Mouse (Mus musculus): ENCODE measurements around the gene 2310061N02Rik. TPM values are rescaled to one million over a fixed set of nuclear protein-coding genes. Genes with fewer than 3 reads are reported as not detected.
"Not testable (repeated sequence)": the region's sequence is repeated elsewhere in the genome, so short reads cannot be mapped to it uniquely, and the experiment has no call there.

2310061N02Rik gene
- not detected for total RNA-seq (2021)

DNA sequence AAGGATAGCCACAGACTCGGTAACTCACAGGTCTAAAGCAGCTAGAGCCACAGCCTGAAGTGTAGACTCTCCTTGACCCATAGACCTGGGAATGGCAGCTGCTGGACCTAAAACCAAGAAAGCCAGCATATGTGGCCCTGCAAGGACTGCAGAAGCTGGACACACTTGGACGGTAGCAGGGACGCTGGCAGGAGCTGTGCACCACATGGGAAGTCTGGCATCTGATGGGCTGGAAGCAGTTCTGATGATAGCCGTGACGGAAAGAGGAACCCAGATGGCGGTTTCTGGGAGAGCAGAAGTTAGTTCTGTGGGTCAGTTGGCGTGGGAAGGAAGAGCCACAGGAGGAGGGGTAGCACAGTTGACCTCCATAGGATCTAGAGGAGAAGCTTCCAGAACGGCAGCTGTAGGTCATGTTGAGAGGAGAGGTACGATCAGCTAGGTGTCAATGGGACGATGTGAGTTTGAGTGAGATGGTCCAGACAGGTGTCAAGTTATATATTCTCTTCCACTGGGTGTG lies at the start of gene 2310061N02Rik:
2310061N02Rik (minus strand) TSS at position 467 of the 517 bp plus-strand sequence.
- peak; percentile 74 for DNase-seq
- intact Hi-C loops (cut with DNase I) = no loop called here

GRCm38 (mm10) chr16:88751535-88751934 lies 43.8 kb upstream of the 2310061N02Rik start, which contains the start of gene Krtap13:
Gene Krtap13, minus strand, starts transcription at chr16:88751635.
- intact Hi-C loops (cut with DNase I) = not testable (repeated sequence)

GRCm38 (mm10) chr16:88747943-88748342 lies 40.2 kb upstream of the 2310061N02Rik start:
- intact Hi-C loops (cut with DNase I) = no loop called here
- no peak for DNase-seq

More at GRCm38 (mm10) chr16:88751535-88751934, 43.8 kb upstream of the 2310061N02Rik start, which contains the start of gene Krtap13:
- DNase-seq = not testable (repeated sequence)

DNA sequence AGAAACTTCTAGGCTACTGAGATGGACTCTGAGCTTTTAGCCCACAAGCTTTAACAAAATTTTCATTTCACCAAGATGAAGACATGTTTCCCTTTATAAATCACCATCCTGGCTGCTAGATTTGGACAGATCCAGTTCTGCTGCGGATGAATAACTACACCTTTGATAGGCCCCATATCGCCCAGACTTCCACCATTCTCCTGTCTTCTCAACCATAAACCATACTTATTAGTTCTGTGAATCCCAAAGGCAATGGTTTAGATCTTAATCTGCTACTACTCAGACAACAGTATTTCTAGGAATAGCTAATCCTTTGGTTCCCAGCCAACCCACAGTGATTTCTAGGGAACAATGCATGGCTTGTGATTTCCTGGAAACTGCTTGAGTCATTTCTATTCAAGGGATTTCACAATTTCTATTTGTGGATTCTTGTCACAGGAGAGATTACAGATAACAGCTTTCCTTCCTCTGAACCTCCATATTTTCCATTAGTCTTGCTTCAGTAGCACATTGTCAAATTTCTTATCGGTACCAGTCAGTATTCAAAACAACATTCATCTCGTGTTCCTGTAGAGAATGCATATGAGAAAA lies 37.1 kb upstream of the 2310061N02Rik start:
- DNase-seq = no peak
- intact Hi-C loops (cut with DNase I) = no loop called here

- intact Hi-C loops (cut with DNase I) = no loop called here
- DNase-seq = peak; percentile 50
These were observed 27.6 kb upstream of the 2310061N02Rik start for GRCm38 (mm10) chr16:88735391-88735790.

DNA sequence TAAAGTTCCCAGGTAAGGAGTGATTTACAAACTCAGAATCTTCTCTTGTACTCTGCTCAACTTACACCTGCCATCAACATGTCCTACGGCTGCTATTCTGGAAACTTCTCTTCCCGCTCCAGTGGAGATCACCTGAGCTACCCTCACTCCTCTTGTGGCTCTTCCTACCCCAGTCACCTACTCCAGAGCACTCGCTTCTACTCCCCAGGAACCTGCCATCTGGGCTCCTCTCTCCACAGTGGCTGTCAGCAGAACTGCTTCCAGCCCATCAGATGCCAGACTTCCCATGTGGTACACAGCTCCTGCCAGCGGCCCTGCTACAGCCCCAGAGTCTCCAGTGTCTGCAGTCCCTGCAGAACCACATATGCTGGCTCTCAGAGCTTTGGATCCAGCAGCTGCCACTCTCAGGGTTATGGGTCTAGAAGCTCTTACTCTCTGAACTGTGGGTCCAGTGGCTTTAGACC lies 21.1 kb upstream of the 2310061N02Rik start, which contains the start of gene Krtap13-1:
Krtap13-1 (plus strand) TSS at position 51 of the 464 bp plus-strand sequence.
- intact Hi-C loops (cut with DNase I) = no loop called here
- peak; percentile 74 for DNase-seq

DNA sequence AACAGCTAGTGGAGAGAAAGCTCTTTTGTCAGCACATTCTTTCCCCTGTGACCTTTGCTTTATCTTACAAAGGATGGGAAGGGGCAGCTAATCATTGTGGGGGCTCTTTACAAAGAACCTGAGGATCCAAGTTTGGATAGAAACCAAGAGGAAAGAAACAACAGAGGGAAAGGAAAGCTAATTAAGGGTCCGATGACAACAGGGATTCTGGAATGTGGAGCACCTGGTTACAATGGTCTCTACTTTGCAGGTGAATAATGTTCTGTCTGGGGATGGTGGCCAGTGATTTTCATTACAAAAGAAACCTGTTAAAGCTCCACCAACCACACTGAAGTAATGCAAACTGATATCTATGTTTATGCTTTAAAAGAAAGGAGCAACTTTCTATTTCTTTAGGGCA lies 12.3 kb upstream of the 2310061N02Rik start:
- intact Hi-C loops (cut with DNase I) = no loop called here
- no peak for DNase-seq

GRCm38 (mm10) chr16:88716549-88716948 lies 8.8 kb upstream of the 2310061N02Rik start:
- DNase-seq = no peak
- intact Hi-C loops (cut with DNase I) = no loop called here

- intact Hi-C loops (cut with DNase I) = no loop called here
- no peak for DNase-seq
These were observed 3.5 kb upstream of the 2310061N02Rik start for GRCm38 (mm10) chr16:88711245-88711644.

DNA sequence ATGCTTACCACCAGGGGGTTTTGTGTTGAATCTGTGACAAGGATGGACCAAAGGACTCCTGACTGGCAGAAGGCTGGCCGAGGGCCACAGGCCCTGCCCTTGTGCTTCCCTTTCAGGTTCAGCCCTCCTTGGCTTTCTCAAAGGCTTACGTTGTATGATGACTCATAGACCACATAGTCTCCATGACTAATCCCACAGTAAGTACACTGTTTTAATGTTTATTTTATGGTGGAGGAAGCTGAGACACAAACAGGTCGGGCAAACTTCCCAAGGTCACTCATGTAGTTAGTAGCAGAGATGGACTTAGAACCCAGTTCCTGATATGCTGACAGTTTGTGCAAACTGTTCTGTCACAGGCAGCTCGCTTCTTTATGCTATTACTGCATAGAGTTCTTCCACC lies 3.0 kb upstream of the 2310061N02Rik start:
- no peak for DNase-seq
- intact Hi-C loops (cut with DNase I) = no loop called here

DNA sequence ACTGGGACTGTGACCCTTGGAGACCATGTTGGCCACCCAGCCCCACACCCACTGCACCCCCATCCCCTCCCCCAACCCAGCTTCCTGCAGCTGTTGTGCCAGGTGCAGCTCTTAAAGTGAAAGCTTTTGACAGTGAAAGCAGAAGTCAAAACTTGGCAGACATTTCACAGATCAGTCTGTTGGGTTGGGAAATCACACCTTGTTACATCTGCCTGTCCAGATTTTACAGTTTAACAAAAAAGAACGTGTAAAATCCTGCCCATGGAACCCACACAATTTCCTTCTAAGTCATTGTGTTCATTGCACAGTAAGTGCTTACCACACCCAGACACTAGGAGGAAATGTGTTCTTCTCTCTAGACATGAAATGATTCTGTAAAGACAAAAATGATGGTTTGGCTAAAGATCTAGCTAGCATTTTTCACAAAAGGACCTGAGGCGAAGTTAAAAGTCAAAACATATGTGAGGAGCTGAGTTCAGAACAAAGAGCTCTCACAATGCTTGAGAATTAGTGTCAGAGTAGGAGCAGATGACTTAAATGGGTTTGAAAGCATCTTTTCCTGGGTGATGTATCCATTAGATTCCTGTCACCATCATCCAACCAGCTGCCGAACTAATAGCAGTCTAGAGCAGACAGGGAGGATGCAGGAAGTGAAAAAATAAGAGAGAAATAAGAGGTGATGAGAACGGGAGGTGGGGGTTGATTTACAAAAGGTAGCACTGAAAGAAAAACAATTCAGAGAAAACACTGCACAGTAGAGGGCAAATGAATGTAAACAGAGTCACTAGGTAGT lies 6.5 kb downstream of the 2310061N02Rik start:
- intact Hi-C loops (cut with DNase I) = no loop called here
- DNase-seq = no peak

- intact Hi-C loops (cut with DNase I) = no loop called here
- DNase-seq = no peak
These were observed 11.5 kb downstream of the 2310061N02Rik start for GRCm38 (mm10) chr16:88696256-88696655.

GRCm38 (mm10) chr16:88681282-88681681 lies 26.5 kb downstream of the 2310061N02Rik start:
- DNase-seq = no peak
- intact Hi-C loops (cut with DNase I) = no loop called here

DNA sequence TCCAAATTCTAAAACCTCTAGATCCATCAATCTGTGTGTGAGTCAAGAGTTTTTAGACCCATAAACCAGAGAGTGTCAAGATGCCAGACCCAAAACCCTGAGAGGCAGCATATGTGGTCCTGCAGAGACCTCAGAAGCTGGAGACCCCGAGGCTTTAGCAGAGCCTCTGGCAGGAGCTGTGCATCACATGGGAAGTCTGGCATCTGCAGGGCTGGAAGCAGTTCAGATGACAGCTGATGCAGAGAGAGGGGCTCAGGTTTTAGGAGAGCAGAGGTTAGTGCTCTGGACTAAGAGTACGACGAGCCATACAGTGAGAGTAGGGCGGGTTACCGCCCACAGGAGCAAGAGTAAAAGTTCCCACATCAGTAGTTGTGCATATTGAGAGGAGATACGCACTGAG lies 28.7 kb downstream of the 2310061N02Rik start:
- intact Hi-C loops (cut with DNase I) = no loop called here
- peak; percentile 65 for DNase-seq

- intact Hi-C loops (cut with DNase I) = no loop called here
- DNase-seq = no peak
These were observed 36.2 kb downstream of the 2310061N02Rik start, which contains the start of gene Krtap27-1 for GRCm38 (mm10) chr16:88671571-88671970. Gene Krtap27-1, minus strand, starts transcription at chr16:88671671.

GRCm38 (mm10) chr16:88657426-88657825 lies 50.3 kb downstream of the 2310061N02Rik start:
- peak; percentile 46 for DNase-seq
- intact Hi-C loops (cut with DNase I) = no loop called here

Other genes with a start within 250 kb of the 2310061N02Rik start
- not detected for gene Cldn17, start 201.0 kb downstream of the 2310061N02Rik start, total RNA-seq (2021)
- under 1 TPM in 1 of 2 experiments, not detected in 1; 0.28 TPM for gene Cldn8, start 144.8 kb downstream of the 2310061N02Rik start, total RNA-seq (2021)
- gene Krtap24-1, start 95.7 kb downstream of the 2310061N02Rik start, total RNA-seq (2021) = not detected
- not detected for gene 2310079G19Rik, start 80.3 kb downstream of the 2310061N02Rik start, total RNA-seq (2021)
- gene Krtap26-1, start 60.2 kb downstream of the 2310061N02Rik start, total RNA-seq (2021) = not detected
- gene Krtap27-1, start 36.3 kb downstream of the 2310061N02Rik start, total RNA-seq (2021) = not detected
- gene Krtap13-1, start 20.9 kb upstream of the 2310061N02Rik start, total RNA-seq (2021) = not detected
- gene Krtap13, start 43.7 kb upstream of the 2310061N02Rik start, total RNA-seq (2021) = not detected
- gene 2310034C09Rik, start 50.9 kb upstream of the 2310061N02Rik start, total RNA-seq (2021) = not detected
- not detected for gene 2310057N15Rik, start 66.2 kb upstream of the 2310061N02Rik start, total RNA-seq (2021)
- gene Gm5965, start 69.9 kb upstream of the 2310061N02Rik start, total RNA-seq (2021) = not detected
- not detected for gene Gm20741, start 104.3 kb upstream of the 2310061N02Rik start, total RNA-seq (2021)
- not detected for gene Krtap15, start 112.3 kb upstream of the 2310061N02Rik start, total RNA-seq (2021)
- gene Krtap14, start 118.2 kb upstream of the 2310061N02Rik start, total RNA-seq (2021) = not detected
- gene Krtap19-1, start 161.4 kb upstream of the 2310061N02Rik start, total RNA-seq (2021) = not detected
- not detected for gene Krtap19-2, start 166.3 kb upstream of the 2310061N02Rik start, total RNA-seq (2021)
- gene Krtap19-3, start 170.1 kb upstream of the 2310061N02Rik start, total RNA-seq (2021) = not detected
- not detected for gene Krtap19-4, start 177.1 kb upstream of the 2310061N02Rik start, total RNA-seq (2021)
- gene Krtap19-5, start 188.5 kb upstream of the 2310061N02Rik start, total RNA-seq (2021) = not detected
- gene Krtap19-9b, start 224.3 kb upstream of the 2310061N02Rik start, total RNA-seq (2021) = not detected

Measured in left cerebral cortex, postnatal 4 days (tissue).